Mouse (Mus musculus) C2C12 (cell line): ENCODE results near the gene Bcas2.

Experiments
- CEBPB ChIP-seq: IDR thresholded peaks from one replicate; pipeline ENCODE4 v1.6.1; 2011; ENCODE audit warnings: low read depth, mild to moderate bottlenecking, control low read depth, moderate library complexity
- CTCF ChIP-seq: IDR thresholded peaks from one replicate; pipeline ENCODE4 v1.5.1; 2011; ENCODE audit not compliant: control insufficient read depth, insufficient read depth, insufficient read length
- MAX ChIP-seq: IDR thresholded peaks from one replicate; pipeline ENCODE4 v1.6.1; 2011; ENCODE audit warnings: mild to moderate bottlenecking, control low read depth
- USF1 ChIP-seq: IDR thresholded peaks from one replicate; pipeline ENCODE4 v1.6.1; 2011; ENCODE audit warnings: low read depth, mild to moderate bottlenecking, control low read depth, moderate library complexity

GRCm38 (mm10) chr3:103212142-103212541 lies 40.7 kb downstream of the Bcas2 start:
- no peak for TF ChIP-seq CTCF
- TF ChIP-seq USF1 = no peak
- no peak for TF ChIP-seq MAX
- peak; percentile 62 for TF ChIP-seq CEBPB
